Mouse (Mus musculus): Measurements from ENCODE around the gene Itga9. TPM values are rescaled to one million over a fixed set of nuclear protein-coding genes. Genes with fewer than 3 reads are reported as not detected.

The Itga9 gene
- polyA plus RNA-seq, 1 experiment from 2014 or later = 12.6 TPM

GRCm38 (mm10) chr9:118815543-118815942 is 209.1 kb downstream of the Itga9 start:
- H3K27me3 ChIP-seq = no peaks in the 10 kb centered on the region
- WGBS = over 99% methylated on average over 8 of the region's 8 CpGs
- H3K36me3 ChIP-seq = no peaks in the 10 kb centered on the region
- peaks cover 47% of the 10 kb centered on the region for H3K4me1 ChIP-seq (replicated peaks)
- H3K4me3 ChIP-seq (replicated peaks) = no peak overlapping the region
- no peak for ATAC-seq (ENCODE audit: insufficient number of reproducible peaks, insufficient read depth, low FRiP score, low TSS enrichment, low read depth)
- no peak overlapping the region for H3K9ac ChIP-seq (replicated peaks)
- peaks cover 5% of the 10 kb centered on the region; the same call in 1 of the 2 replicates for H3K9me3 ChIP-seq
- no peak overlapping the region for H3K4me2 ChIP-seq
- no peak overlapping the region for H3K27ac ChIP-seq

GRCm38 (mm10) chr9:118818508-118818907 is 212.0 kb downstream of the Itga9 start:
- H3K36me3 ChIP-seq = no peaks in the 10 kb centered on the region
- no peak overlapping the region for H3K9ac ChIP-seq (replicated peaks)
- no peaks in the 10 kb centered on the region for H3K27me3 ChIP-seq
- H3K27ac ChIP-seq = no peak overlapping the region
- H3K4me3 ChIP-seq (replicated peaks) = no peak overlapping the region
- peaks cover 5% of the 10 kb centered on the region; the same call in 1 of the 2 replicates for H3K9me3 ChIP-seq
- H3K4me1 ChIP-seq (replicated peaks) = peaks cover 63% of the 10 kb centered on the region
- 59% methylated on average over 3 of the region's 3 CpGs for WGBS
- H3K4me2 ChIP-seq = no peak overlapping the region
- ATAC-seq (ENCODE audit: insufficient number of reproducible peaks, insufficient read depth, low FRiP score, low TSS enrichment, low read depth) = no peak

- 0 out of 2 replicates have a peak overlapping the region, but pooled peaks have one; percentile 14 for H3K9ac ChIP-seq (replicated peaks)
- peak overlapping the region; percentile 50; the same call in 1 of the 2 replicates for H3K27ac ChIP-seq
- ATAC-seq (ENCODE audit: insufficient number of reproducible peaks, insufficient read depth, low FRiP score, low TSS enrichment, low read depth) = 0 out of 2 replicates have a peak, but pooled peaks have one; percentile 34
- H3K4me3 ChIP-seq (replicated peaks) = no peak overlapping the region
- H3K4me2 ChIP-seq = peak overlapping the region; percentile 18
- 45% methylated on average over 21 of the region's 21 CpGs for WGBS
- peaks cover 60% of the 10 kb centered on the region for H3K4me1 ChIP-seq (replicated peaks)
- peaks cover 4% of the 10 kb centered on the region; the same call in 1 of the 2 replicates for H3K9me3 ChIP-seq
- H3K36me3 ChIP-seq = peaks cover 6% of the 10 kb centered on the region; the same call in 1 of the 2 replicates
- no peaks in the 10 kb centered on the region for H3K27me3 ChIP-seq
Observed at GRCm38 (mm10) chr9:118821220-118822185, 215.0 kb downstream of the Itga9 start.

GRCm38 (mm10) chr9:118822186-118822555 is 215.7 kb downstream of the Itga9 start:
- 46% methylated on average over 3 of the region's 3 CpGs for WGBS
- Histone ChIP-seq H3K4me2 (peak overlapping the region; percentile 18), H3K9me3 (peaks cover 4% of the 10 kb centered on the region; the same call in 1 of the 2 replicates), H3K27me3 (no peaks in the 10 kb centered on the region), H3K4me3 (replicated peaks) (no peak overlapping the region), H3K36me3 (peaks cover 6% of the 10 kb centered on the region; the same call in 1 of the 2 replicates), H3K4me1 (replicated peaks) (peaks cover 54% of the 10 kb centered on the region), H3K27ac (peak overlapping the region; percentile 50; the same call in 1 of the 2 replicates), H3K9ac (replicated peaks) (no peak overlapping the region)
- no peak for ATAC-seq (ENCODE audit: insufficient number of reproducible peaks, insufficient read depth, low FRiP score, low TSS enrichment, low read depth)

GRCm38 (mm10) chr9:118822581-118822980 is 216.1 kb downstream of the Itga9 start:
- H3K4me1 ChIP-seq (replicated peaks) = peaks cover 50% of the 10 kb centered on the region
- H3K9me3 ChIP-seq = peaks cover 4% of the 10 kb centered on the region; the same call in 1 of the 2 replicates
- no peak overlapping the region for H3K4me3 ChIP-seq (replicated peaks)
- H3K27me3 ChIP-seq = no peaks in the 10 kb centered on the region
- WGBS = 92% methylated on average over 2 of the region's 2 CpGs
- no peak overlapping the region for H3K4me2 ChIP-seq
- H3K9ac ChIP-seq (replicated peaks) = no peak overlapping the region
- ATAC-seq (ENCODE audit: insufficient number of reproducible peaks, insufficient read depth, low FRiP score, low TSS enrichment, low read depth) = no peak
- no peak overlapping the region for H3K27ac ChIP-seq
- H3K36me3 ChIP-seq = peaks cover 6% of the 10 kb centered on the region; the same call in 1 of the 2 replicates

GRCm38 (mm10) chr9:118831080-118831479 is 224.6 kb downstream of the Itga9 start:
- H3K4me2 ChIP-seq = no peak overlapping the region
- no peaks in the 10 kb centered on the region for H3K9me3 ChIP-seq
- H3K4me1 ChIP-seq (replicated peaks) = peaks cover 17% of the 10 kb centered on the region
- 0 out of 2 replicates have a peak, but pooled peaks have one; percentile 56 for ATAC-seq (ENCODE audit: insufficient number of reproducible peaks, insufficient read depth, low FRiP score, low TSS enrichment, low read depth)
- 62% methylated on average over 11 of the region's 11 CpGs for WGBS
- no peaks in the 10 kb centered on the region for H3K27me3 ChIP-seq
- H3K9ac ChIP-seq (replicated peaks) = no peak overlapping the region
- no peak overlapping the region for H3K4me3 ChIP-seq (replicated peaks)
- peaks cover 19% of the 10 kb centered on the region for H3K36me3 ChIP-seq
- H3K27ac ChIP-seq = peak overlapping the region; percentile 79

- no peak overlapping the region for H3K27ac ChIP-seq
- H3K36me3 ChIP-seq = peaks cover 23% of the 10 kb centered on the region
- H3K9ac ChIP-seq (replicated peaks) = no peak overlapping the region
- 69% methylated on average over 3 of the region's 3 CpGs for WGBS
- no peak overlapping the region for H3K4me3 ChIP-seq (replicated peaks)
- no peak for ATAC-seq (ENCODE audit: insufficient number of reproducible peaks, insufficient read depth, low FRiP score, low TSS enrichment, low read depth)
- no peaks in the 10 kb centered on the region for H3K27me3 ChIP-seq
- no peak overlapping the region for H3K4me2 ChIP-seq
- H3K9me3 ChIP-seq = no peaks in the 10 kb centered on the region
- peaks cover 21% of the 10 kb centered on the region for H3K4me1 ChIP-seq (replicated peaks)
Observed at GRCm38 (mm10) chr9:118832533-118832932, 226.0 kb downstream of the Itga9 start.

GRCm38 (mm10) chr9:118833413-118833812 is 226.9 kb downstream of the Itga9 start:
- ATAC-seq (ENCODE audit: insufficient number of reproducible peaks, insufficient read depth, low FRiP score, low TSS enrichment, low read depth) = no peak
- Histone ChIP-seq H3K27me3 (no peaks in the 10 kb centered on the region), H3K4me3 (replicated peaks) (no peak overlapping the region), H3K4me2 (no peak overlapping the region), H3K4me1 (replicated peaks) (peaks cover 26% of the 10 kb centered on the region), H3K36me3 (peaks cover 23% of the 10 kb centered on the region), H3K27ac (no peak overlapping the region), H3K9ac (replicated peaks) (no peak overlapping the region), H3K9me3 (no peaks in the 10 kb centered on the region)
- WGBS = 77% methylated on average over 8 of the region's 8 CpGs

GRCm38 (mm10) chr9:118838910-118839667 is 232.6 kb downstream of the Itga9 start:
- 41% methylated on average over 7 of the region's 7 CpGs for WGBS
- Histone ChIP-seq H3K9ac (replicated peaks) (no peak overlapping the region), H3K4me3 (replicated peaks) (no peak overlapping the region), H3K36me3 (peaks cover 26% of the 10 kb centered on the region), H3K27me3 (no peaks in the 10 kb centered on the region), H3K4me1 (replicated peaks) (peaks cover 29% of the 10 kb centered on the region), H3K4me2 (no peak overlapping the region), H3K27ac (no peak overlapping the region), H3K9me3 (no peaks in the 10 kb centered on the region)
- ATAC-seq (ENCODE audit: insufficient number of reproducible peaks, insufficient read depth, low FRiP score, low TSS enrichment, low read depth) = no peak

GRCm38 (mm10) chr9:118841247-118841646 is 234.8 kb downstream of the Itga9 start:
- WGBS = 83% methylated on average over 6 of the region's 6 CpGs
- no peak overlapping the region for H3K4me3 ChIP-seq (replicated peaks)
- no peak for ATAC-seq (ENCODE audit: insufficient number of reproducible peaks, insufficient read depth, low FRiP score, low TSS enrichment, low read depth)
- peaks cover 7% of the 10 kb centered on the region; the same call in 1 of the 2 replicates for H3K36me3 ChIP-seq
- 0 out of 2 replicates have a peak overlapping the region, but pooled peaks have one; percentile 12 for H3K27ac ChIP-seq
- H3K27me3 ChIP-seq = no peaks in the 10 kb centered on the region
- no peak overlapping the region for H3K9ac ChIP-seq (replicated peaks)
- peaks cover 30% of the 10 kb centered on the region for H3K4me1 ChIP-seq (replicated peaks)
- no peaks in the 10 kb centered on the region for H3K9me3 ChIP-seq
- no peak overlapping the region for H3K4me2 ChIP-seq

All from limb, embryonic 12.5 days (tissue).